Mouse (Mus musculus): ENCODE measurements at regions not wholly inside any gene's neighbourhood (a gene's known extent, or its start where the extent isn't known, plus 50 kb on each side); places are given as distances from the start of the nearest gene placed in this dataset.

GRCm38 (mm10) chr9:77858127-77858794 lies 58.9 kb upstream of the Elovl5 start:
- DNase-seq (ENCODE audit: low spot score), result no peak
- H3K27ac ChIP-seq (replicated peaks), result no peak overlapping the region
- H3K4me2 ChIP-seq (replicated peaks; ENCODE audit: low read depth), result no peak overlapping the region
- no peaks in the 10 kb centered on the region for H3K27me3 ChIP-seq (ENCODE audit: control insufficient read depth, insufficient read depth, low read length)
- H3K36me3 ChIP-seq (ENCODE audit: control insufficient read depth, insufficient read depth, low read length), result no peaks in the 10 kb centered on the region
- H3K9me3 ChIP-seq (ENCODE audit: control insufficient read depth, low read length), result no peaks in the 10 kb centered on the region
- H3K4me1 ChIP-seq (replicated peaks; ENCODE audit: control insufficient read depth, insufficient read depth), result no peaks in the 10 kb centered on the region
- H3K9ac ChIP-seq (ENCODE audit: low read length), result no peak overlapping the region
- ATAC-seq (ENCODE audit: low FRiP score, low TSS enrichment), result no peak
- H3K4me3 ChIP-seq (ENCODE audit: low read depth, low read length), result no peak overlapping the region
- 65% methylated on average over 6 of the region's 6 CpGs for WGBS
- no peak for TF ChIP-seq EP300 (optimal IDR thresholded peaks at IDR 0.05)
- TF ChIP-seq CTCF (IDR thresholded peaks at IDR 0.05; ENCODE audit: low read depth), result no peak

Measured in stomach, postnatal 0 days (tissue).